Mouse (Mus musculus) frontal cortex, postnatal 36 days (tissue): Measurements from ENCODE around the gene Cyp3a16.
"Not testable (repeated sequence)": the region's sequence is repeated elsewhere in the genome, so short reads cannot be mapped to it uniquely, and the experiment has no call there.

Source experiments
- DNase-seq, 2 experiments: peaks; one replicate each; pipeline ENCODE4 v3.0.0; 2022; ENCODE audit warnings: low spot score in 2 of 2

The Cyp3a16 gene

GRCm38 (mm10) chr5:145469623-145470022 lies at the start of gene Cyp3a16:
Cyp3a16 (minus strand) TSS chr5:145469723.
- DNase-seq: not testable (repeated sequence)

- DNase-seq: no peak
These were observed 20.8 kb upstream of the Cyp3a16 start for GRCm38 (mm10) chr5:145490300-145490699.

- DNase-seq: no peak
These were observed 5.0 kb downstream of the Cyp3a16 start for GRCm38 (mm10) chr5:145464304-145465088.

GRCm38 (mm10) chr5:145462321-145462720 lies 7.2 kb downstream of the Cyp3a16 start:
- no peak for DNase-seq

- DNase-seq: no peak
These were observed 15.1 kb downstream of the Cyp3a16 start for GRCm38 (mm10) chr5:145454389-145454788.

GRCm38 (mm10) chr5:145433688-145434087 lies 35.8 kb downstream of the Cyp3a16 start:
- DNase-seq: no peak

GRCm38 (mm10) chr5:145431004-145431403 lies 38.5 kb downstream of the Cyp3a16 start:
- DNase-seq: no peak

- DNase-seq: no peak
These were observed 47.2 kb downstream of the Cyp3a16 start for GRCm38 (mm10) chr5:145422287-145422686.

GRCm38 (mm10) chr5:145415416-145415815 lies 54.1 kb downstream of the Cyp3a16 start:
- not testable (repeated sequence) for DNase-seq
